Mouse (Mus musculus) hindbrain, embryonic 15.5 days (tissue): ENCODE measurements around the gene Tma7. TPM values are rescaled to one million over a fixed set of nuclear protein-coding genes. Genes with fewer than 3 reads are reported as not detected.

Source experiments
- ATAC-seq: fragments of 200-750 bp; cut with Nextera tagmentation; 2 replicates; pipeline ENCODE4 v1.8.0; 2017; ENCODE audit warnings: low read depth, moderate number of reproducible peaks, moderate TSS enrichment; ENCODE audit not compliant: low FRiP score
- H3K27ac ChIP-seq: fragments of 300-500 bp; sonication (generic); replicated peaks from 2 replicates; pipeline ENCODE4 v1.5.1; 2015; ENCODE audit warnings: mild to moderate bottlenecking, inconsistent platforms
- H3K27me3 ChIP-seq: fragments of 300-500 bp; sonication (generic); 2 replicates; pipeline ENCODE4 v1.6.1; 2015; ENCODE audit warnings: control low read depth, inconsistent platforms
- H3K36me3 ChIP-seq: fragments of 300-500 bp; sonication (generic); 2 replicates; pipeline ENCODE4 v1.6.1; 2015; ENCODE audit warnings: control low read depth, inconsistent platforms
- H3K4me1 ChIP-seq: fragments of 300-500 bp; sonication (generic); replicated peaks from 2 replicates; pipeline ENCODE4 v1.6.1; 2015; ENCODE audit warnings: control low read depth, inconsistent platforms
- H3K4me2 ChIP-seq: fragments of 300-500 bp; sonication (generic); 2 replicates; pipeline ENCODE4 v1.6.1; 2015; ENCODE audit warnings: moderate library complexity, mild to moderate bottlenecking, inconsistent platforms
- H3K4me3 ChIP-seq: fragments of 300-500 bp; sonication (generic); 2 replicates; pipeline ENCODE4 v1.5.1; 2015; ENCODE audit warnings: mild to moderate bottlenecking, inconsistent platforms
- H3K9ac ChIP-seq: fragments of 300-500 bp; sonication (generic); 2 replicates; pipeline ENCODE4 v1.6.1; 2015; ENCODE audit warnings: inconsistent platforms
- H3K9me3 ChIP-seq: fragments of 300-500 bp; sonication (generic); 2 replicates; pipeline ENCODE4 v1.6.1; 2016; ENCODE audit warnings: control low read depth, inconsistent platforms
- WGBS: fragments of 180-500 bp; shearing (Covaris S2); methylation state at CpG from one replicate; pipeline ENCODE4 v1.1.7; 2015; 5-methylcytosine and 5-hydroxymethylcytosine counted together
- polyA plus RNA-seq: library from polyadenylated mRNA; unstranded; fragments of >200 nt; fragmentation: Nextera tagmentation; extraction: Ambion mirVana; gene quantifications from 2 replicates; pipeline ENCODE4 v1.2.1, GENCODE M21; 2015

Tma7 gene
- polyA plus RNA-seq, 1 experiment from 2014 or later: 653 TPM

DNA sequence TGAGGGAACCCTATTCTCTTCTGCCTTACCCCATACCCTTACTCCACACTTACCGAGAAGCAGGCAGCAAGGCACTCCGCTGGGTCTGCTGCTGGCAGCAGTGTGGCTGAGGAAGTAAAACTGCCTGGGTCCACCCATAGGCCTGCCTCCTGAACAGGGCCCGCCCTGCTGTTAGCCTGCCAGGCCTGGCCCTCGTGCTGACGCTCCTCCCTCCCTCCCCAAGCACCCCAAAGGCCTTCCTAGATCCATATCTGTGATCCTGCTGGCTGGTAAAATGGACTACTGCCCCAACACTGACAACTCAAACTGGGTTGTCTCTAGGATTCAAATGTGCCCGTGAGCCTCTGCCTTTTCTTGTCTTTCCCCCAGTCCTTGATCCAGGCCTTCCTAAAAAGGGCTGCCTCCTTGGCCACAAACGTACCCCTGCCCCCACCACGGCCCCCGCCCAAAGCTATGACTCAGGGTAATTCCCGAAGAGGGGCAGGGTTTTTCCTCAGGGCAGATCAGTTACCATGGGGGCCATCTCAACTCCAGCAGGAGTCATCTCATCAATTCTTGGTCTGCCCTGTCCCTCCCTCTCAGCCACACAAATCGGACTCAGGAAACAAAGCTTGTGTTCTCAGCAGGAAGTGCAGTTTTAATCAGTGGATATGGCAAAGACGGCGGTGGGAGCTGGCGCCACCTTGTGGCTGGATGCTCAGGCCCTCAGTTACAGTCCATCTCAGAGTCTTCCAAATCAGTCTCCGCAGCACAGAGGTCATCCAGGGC is 23.1 kb downstream of the Tma7 start, which contains the start of gene Trex1:
TSS of gene Trex1 (minus strand) at position 599 of the 768 bp plus-strand sequence.
- no peaks in the 10 kb centered on the region for H3K9me3 ChIP-seq
- H3K27me3 ChIP-seq: no peaks in the 10 kb centered on the region
- H3K4me1 ChIP-seq: peaks cover 28% of the 10 kb centered on the region
- peak within 1 kb of the TSS; percentile 86 for H3K27ac ChIP-seq
- peak; percentile 57 for ATAC-seq
- peaks cover 52% of the 10 kb centered on the region for H3K36me3 ChIP-seq
- WGBS: 25% methylated on average over 15 of the region's 15 CpGs
- H3K4me3 ChIP-seq: peak within 1 kb of the TSS; percentile 40
- H3K9ac ChIP-seq: peak within 1 kb of the TSS; percentile 64
- peak within 1 kb of the TSS; percentile 65 for H3K4me2 ChIP-seq

DNA sequence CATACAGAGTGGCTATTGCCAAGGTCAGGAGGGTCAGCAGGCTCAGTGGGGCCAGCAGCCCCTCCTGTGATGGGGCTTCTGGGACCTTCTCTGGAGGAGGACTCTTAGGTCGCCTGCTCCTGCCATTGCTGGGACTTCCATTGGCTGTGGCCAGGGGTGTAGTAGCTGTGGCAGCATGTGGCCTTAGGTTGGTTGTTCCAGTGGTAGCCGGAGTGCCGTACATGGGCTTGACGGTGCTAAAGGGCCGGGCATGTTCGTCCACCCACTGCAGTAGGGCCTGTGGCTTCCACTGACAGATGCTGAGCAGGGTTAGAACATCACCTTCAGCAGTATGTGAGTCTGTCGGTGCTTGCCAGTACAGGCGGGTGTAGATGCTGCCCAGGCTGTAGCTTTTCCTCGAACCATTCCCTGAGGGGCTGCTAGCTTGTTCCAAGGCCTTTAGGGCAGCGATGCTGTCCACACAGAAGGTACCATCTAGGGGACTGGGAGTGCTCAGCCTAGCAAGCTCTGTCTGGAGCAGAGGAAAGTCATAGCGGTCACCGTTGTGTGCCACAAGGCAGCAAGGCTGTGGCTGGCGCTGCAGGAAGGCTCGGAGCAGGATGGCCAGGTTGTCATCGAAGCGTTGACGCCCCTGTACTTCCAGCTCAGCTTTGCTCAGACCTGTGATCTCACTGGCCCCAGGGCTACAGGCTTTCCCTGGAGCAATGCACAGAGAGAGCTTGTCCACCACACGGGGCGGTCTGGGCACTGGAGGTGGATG is 24.2 kb downstream of the Tma7 start:
- Histone ChIP-seq H3K9me3 (no peaks in the 10 kb centered on the region), H3K36me3 (peaks cover 41% of the 10 kb centered on the region), H3K27me3 (no peaks in the 10 kb centered on the region), H3K4me3 (no peak overlapping the region), H3K4me2 (peak overlapping the region; percentile 65), H3K27ac (no peak overlapping the region), H3K9ac (no peak overlapping the region), H3K4me1 (peaks cover 28% of the 10 kb centered on the region)
- 95% methylated on average over 19 of the region's 19 CpGs for WGBS
- ATAC-seq: no peak

DNA sequence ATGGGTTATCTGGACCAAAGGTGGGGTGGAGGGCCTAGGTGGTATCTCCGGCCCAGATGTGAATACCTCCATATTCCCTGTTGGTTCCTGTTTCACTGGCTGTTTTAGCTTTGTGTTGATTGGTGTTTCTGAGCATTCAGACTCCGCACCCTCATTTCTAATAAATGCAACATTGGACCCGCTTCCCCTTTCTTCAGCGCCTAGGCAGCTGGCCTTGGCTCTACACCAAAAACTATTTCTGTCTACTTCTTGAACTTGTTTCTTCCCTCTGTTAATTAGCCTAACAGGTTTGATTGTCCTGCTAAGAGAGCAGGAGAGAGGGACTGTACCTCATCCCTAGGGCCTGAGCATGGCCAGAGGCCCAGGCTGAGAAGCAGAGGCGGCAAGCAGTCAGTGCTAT is 24.8 kb downstream of the Tma7 start:
- no peak overlapping the region for H3K9ac ChIP-seq
- H3K4me3 ChIP-seq: no peak overlapping the region
- no peak for ATAC-seq

DNA sequence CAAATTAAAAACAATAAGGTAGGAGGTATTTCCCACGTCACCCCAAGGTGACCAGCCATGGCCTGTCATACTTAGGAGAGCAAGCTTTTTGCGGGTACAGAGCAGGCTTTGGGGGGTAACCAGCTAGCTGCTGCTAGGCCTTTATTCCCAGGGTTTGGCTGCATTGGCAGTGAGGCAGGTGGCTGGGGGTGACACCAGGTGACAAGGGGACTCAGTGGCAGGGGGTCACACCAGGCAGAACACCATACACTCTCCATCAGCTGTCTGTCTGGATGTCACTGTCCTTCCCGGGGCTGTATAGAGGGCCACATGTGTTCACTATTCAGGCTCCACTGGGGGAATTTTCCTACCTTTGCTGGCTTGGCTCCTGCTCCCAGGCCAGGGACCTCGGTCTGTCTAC is 25.5 kb downstream of the Tma7 start:
- Histone ChIP-seq H3K4me3 (no peak overlapping the region), H3K9me3 (no peaks in the 10 kb centered on the region), H3K9ac (no peak overlapping the region), H3K27me3 (no peaks in the 10 kb centered on the region), H3K27ac (no peak overlapping the region), H3K4me1 (peaks cover 28% of the 10 kb centered on the region), H3K36me3 (peaks cover 30% of the 10 kb centered on the region), H3K4me2 (no peak overlapping the region)
- ATAC-seq: no peak
- WGBS: 86% methylated on average over 4 of the region's 4 CpGs

More for the DNA sequence above, 24.8 kb downstream of the Tma7 start:
- Histone ChIP-seq H3K27ac (no peak overlapping the region), H3K4me2 (no peak overlapping the region), H3K36me3 (peaks cover 35% of the 10 kb centered on the region), H3K4me1 (peaks cover 28% of the 10 kb centered on the region), H3K27me3 (no peaks in the 10 kb centered on the region), H3K9me3 (no peaks in the 10 kb centered on the region)
- 95% methylated on average over 5 of the region's 5 CpGs for WGBS

DNA sequence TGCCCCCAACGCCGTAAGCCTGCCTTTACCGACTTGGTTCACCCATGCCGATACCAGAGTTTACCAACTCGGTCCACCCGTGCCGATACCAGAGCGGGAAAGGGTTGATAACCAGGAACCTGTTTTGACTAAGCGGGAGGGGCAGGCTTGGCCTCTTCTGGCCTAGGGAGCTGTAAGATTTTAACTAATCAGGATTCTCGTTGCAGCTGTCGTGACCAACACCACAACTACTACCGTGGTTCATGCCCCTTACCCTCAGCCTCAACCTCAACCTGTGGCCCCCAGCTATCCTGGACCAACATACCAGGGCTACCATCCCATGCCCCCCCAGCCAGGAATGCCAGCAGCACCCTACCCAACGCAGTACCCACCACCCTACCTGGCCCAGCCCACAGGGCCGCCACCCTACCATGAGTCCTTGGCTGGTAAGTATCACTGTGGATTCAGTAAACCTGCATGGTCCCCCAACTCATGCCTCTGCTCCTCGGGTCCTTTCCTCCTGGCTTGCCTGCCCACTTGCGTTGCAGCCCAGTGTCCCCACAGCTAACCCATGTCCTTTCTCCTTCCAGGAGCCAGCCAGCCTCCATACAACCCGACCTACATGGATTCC is 26.2 kb downstream of the Tma7 start:
- Histone ChIP-seq H3K4me3 (no peak overlapping the region), H3K27me3 (no peaks in the 10 kb centered on the region), H3K9me3 (no peaks in the 10 kb centered on the region), H3K4me1 (peaks cover 28% of the 10 kb centered on the region), H3K27ac (no peak overlapping the region), H3K36me3 (peaks cover 30% of the 10 kb centered on the region), H3K4me2 (no peak overlapping the region), H3K9ac (no peak overlapping the region)
- ATAC-seq: no peak
- WGBS: 95% methylated on average over 17 of the region's 17 CpGs

DNA sequence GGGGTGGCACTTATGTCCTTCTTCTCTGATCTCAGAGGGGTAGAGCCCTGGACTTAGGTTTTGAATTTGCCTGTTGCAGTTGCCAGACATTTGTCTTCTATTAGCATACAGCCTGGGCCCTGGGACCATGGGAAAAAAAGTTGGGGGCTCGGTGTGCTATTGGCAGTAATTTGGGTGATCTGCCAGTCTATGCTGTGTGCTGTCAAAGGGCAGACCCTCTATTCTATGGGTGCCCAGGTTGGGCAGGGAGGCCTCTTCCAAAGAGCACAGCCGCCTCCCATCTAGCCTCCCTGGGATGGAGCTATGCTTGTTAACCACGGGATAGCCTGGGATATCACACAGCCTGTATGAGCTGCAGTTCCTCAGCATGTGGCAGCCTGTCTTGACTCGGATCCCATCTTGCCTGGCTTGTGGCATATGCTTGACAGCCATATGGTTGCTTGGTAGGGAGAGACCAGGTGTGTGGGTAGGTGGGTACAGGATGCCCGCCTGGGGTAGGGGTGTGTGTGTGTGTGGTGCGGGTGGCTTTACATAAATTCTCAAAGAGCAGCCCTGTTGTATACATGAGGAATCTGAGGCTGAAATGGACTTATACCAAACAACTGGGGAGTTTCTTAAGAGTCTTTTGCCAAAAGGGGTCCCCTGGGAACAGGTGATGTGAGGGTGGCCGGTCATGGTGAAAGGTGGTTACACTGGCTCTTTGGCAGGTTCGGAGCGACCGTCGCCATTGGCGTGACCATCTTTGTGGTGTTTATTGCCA is 26.9 kb downstream of the Tma7 start:
- Histone ChIP-seq H3K36me3 (peaks cover 25% of the 10 kb centered on the region), H3K27me3 (no peaks in the 10 kb centered on the region), H3K4me2 (peak overlapping the region; percentile 56), H3K4me3 (peak overlapping the region; percentile 33), H3K4me1 (peaks cover 28% of the 10 kb centered on the region), H3K9ac (peak overlapping the region; percentile 49), H3K27ac (peak overlapping the region; percentile 47), H3K9me3 (no peaks in the 10 kb centered on the region)
- no peak for ATAC-seq
- 92% methylated on average over 12 of the region's 12 CpGs for WGBS

DNA sequence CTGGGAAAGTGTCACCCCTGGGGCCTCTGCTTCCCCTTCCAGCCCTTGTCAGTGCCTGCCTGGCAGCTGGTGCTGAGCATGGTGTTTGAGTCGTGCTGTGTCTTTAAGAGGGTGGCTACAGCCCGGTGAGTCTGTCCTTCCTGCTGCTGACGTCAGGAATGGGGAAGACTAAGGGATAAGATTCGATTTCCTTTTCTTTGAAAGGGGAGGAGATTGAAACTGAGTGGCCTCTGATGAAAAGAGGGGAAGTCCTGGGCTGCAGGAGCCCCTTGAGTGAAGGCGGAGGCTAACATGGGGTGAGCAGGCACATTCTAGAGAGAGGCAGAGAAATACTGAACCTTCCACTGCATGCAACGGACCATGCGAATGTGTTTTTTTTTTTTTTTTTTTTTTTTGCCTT is 27.7 kb downstream of the Tma7 start:
- Histone ChIP-seq H3K27ac (peak overlapping the region; percentile 47), H3K9me3 (no peaks in the 10 kb centered on the region), H3K4me2 (peak overlapping the region; percentile 56), H3K4me1 (peaks cover 26% of the 10 kb centered on the region), H3K27me3 (no peaks in the 10 kb centered on the region), H3K9ac (peak overlapping the region; percentile 49; the same call in 1 of the 2 replicates), H3K36me3 (peaks cover 20% of the 10 kb centered on the region), H3K4me3 (peak overlapping the region; percentile 33)
- ATAC-seq: peak; percentile 86
- WGBS: 11% methylated on average over 7 of the region's 7 CpGs

DNA sequence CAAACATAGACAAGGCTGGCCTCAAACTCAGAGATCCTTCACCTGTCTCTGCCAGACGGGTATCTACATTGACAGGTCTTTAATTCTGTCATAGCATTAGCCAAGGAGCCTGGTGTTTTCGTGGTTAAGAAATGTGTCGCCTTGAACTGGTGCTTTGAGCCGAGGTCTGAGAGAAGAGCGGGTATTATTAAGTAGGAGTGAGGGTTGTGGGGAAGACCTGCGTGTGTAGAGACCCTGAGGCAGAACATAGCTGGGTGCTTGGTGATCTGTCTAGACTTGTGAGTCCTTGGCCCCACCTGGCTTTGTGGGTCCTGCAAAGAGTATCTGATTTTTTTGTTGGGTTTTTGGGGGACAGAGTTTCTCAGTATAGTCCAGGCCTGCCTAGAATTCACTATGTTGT is 28.5 kb downstream of the Tma7 start:
- no peaks in the 10 kb centered on the region for H3K9me3 ChIP-seq
- H3K4me3 ChIP-seq: no peak overlapping the region
- H3K27ac ChIP-seq: no peak overlapping the region
- no peak for ATAC-seq
- H3K36me3 ChIP-seq: peaks cover 20% of the 10 kb centered on the region
- H3K4me1 ChIP-seq: peaks cover 18% of the 10 kb centered on the region
- no peaks in the 10 kb centered on the region for H3K27me3 ChIP-seq
- no peak overlapping the region for H3K4me2 ChIP-seq
- 85% methylated on average over 6 of the region's 6 CpGs for WGBS
- H3K9ac ChIP-seq: no peak overlapping the region

DNA sequence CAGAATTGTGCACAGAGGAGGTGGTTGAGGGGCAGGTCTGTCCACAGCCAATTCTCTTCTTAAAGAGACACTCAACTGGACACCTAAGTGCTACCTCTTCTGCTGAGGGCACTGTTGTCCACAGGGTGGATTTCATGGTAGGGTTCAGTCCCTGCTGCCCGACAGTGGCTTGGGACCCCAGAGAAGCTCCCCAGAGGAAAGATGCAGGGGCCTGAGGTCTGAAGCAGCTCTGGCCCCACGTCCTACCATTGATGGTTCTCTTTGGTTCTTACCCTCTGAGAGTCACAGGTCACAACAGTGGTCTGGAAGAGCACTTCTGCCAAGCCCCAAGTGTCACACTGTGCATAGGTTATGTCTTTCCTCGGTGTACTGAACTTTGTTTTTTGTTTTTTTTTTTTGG is 29.0 kb downstream of the Tma7 start:
- H3K4me1 ChIP-seq: peaks cover 13% of the 10 kb centered on the region
- no peak for ATAC-seq
- 81% methylated on average over 3 of the region's 3 CpGs for WGBS
- no peaks in the 10 kb centered on the region for H3K9me3 ChIP-seq
- peaks cover 20% of the 10 kb centered on the region for H3K36me3 ChIP-seq
- no peak overlapping the region for H3K27ac ChIP-seq
- H3K9ac ChIP-seq: no peak overlapping the region
- no peak overlapping the region for H3K4me3 ChIP-seq
- H3K27me3 ChIP-seq: no peaks in the 10 kb centered on the region
- no peak overlapping the region for H3K4me2 ChIP-seq

DNA sequence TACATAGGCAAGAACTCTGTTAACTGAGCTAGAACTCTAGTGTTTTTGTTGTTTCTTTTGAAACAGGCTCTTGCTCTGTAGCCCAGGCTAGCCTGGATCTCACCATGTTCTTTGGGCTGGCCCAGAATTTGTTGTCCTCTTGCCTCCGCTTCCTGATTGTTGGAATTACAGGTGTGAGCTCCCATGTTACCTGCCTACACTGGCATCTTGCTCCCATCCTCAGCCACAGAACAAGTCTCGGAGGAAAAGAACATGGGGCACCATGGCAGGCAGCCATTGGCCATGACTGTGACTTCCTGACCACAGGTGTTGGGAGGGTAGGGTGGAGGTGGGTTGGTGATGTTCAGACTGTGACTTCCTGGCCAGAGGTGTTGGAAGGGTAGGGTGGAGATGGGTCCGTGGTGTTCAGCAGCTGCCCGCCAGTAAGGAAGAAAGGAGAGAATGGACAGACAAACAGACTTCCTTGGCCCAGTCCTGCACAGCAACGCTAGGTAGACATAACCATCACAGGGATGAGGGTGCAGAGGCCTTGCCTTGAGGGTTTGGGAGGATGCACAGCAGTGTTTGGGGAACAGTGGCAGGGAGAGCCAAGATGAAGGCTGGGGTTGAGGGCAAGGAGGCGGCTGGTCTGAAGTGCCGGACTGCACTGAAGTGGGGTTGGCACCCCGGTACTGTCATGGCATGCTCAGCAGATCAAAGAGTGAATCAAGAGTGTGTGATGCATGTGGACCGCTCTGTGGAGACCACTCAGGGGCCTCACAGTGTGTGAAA is 29.7 kb downstream of the Tma7 start:
- Histone ChIP-seq H3K27me3 (no peaks in the 10 kb centered on the region), H3K4me2 (no peak overlapping the region), H3K9me3 (no peaks in the 10 kb centered on the region), H3K27ac (no peak overlapping the region), H3K4me1 (peaks cover 13% of the 10 kb centered on the region), H3K9ac (no peak overlapping the region), H3K36me3 (peaks cover 14% of the 10 kb centered on the region), H3K4me3 (no peak overlapping the region)
- WGBS: 90% methylated on average over 9 of the region's 9 CpGs
- no peak for ATAC-seq
